Mouse (Mus musculus): ENCODE results near the gene Pde2a.

DNA sequence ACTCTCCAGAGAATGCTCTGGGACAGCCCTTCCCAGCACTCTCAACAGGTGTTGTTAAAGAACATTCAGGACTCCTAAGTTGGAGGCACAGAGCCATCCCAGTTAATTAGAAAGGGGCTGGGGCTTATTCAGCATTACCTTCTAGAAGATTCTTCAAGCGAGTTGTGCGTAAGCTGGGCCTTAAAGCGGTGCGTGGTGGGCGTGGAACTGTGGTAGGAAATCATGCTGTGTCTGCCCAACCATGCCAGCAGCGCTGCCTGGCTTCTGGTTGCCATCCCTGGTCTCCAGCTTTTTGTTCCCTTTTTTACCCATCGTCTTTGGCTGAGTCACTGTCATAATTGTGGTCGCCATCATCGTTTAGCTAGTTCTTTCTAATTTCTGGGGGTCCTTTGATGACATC, 33.0 kb downstream of the Pde2a start:
- TF ChIP-seq KAT2A (conservative IDR thresholded peaks at IDR 0.05; ENCODE audit: low read depth, low read length): no peak
- no peak for TF ChIP-seq MXI1 (IDR thresholded peaks at IDR 0.05; ENCODE audit: low read depth, low read length)
- TF ChIP-seq NRF1 (IDR thresholded peaks at IDR 0.05; ENCODE audit: insufficient read depth, low read depth, low read length, poor library complexity, severe bottlenecking): no peak
- no peak for TF ChIP-seq CTCF (IDR thresholded peaks at IDR 0.05 in 2 of 3, conservative IDR thresholded peaks at IDR 0.05 in 1 of 3; ENCODE audit: control insufficient read depth in 1 of 3, insufficient read depth in 1 of 3, low read depth in 2 of 3, low read length in 3 of 3, poor library complexity in 1 of 3, severe bottlenecking in 1 of 3)
- no peak for TF ChIP-seq USF1 (IDR thresholded peaks at IDR 0.05; ENCODE audit: low read depth, low read length)
- no peak for TF ChIP-seq ZNF384 (IDR thresholded peaks at IDR 0.05; ENCODE audit: low read depth, low read length)
- no peak for TF ChIP-seq POLR2AphosphoS2 (IDR thresholded peaks at IDR 0.05; ENCODE audit: low read length)
- no peak for TF ChIP-seq BHLHE40 (IDR thresholded peaks at IDR 0.05; ENCODE audit: borderline replicate concordance, low read depth, low read length)
- no peak for TF ChIP-seq MAX (IDR thresholded peaks at IDR 0.05; ENCODE audit: low read length)
- no peak for TF ChIP-seq POLR2A (IDR thresholded peaks at IDR 0.05; ENCODE audit: control insufficient read depth in 1 of 2, insufficient read depth in 1 of 2, low read depth in 1 of 2, low read length in 2 of 2, poor library complexity in 1 of 2)
- no peak for TF ChIP-seq TCF12 (IDR thresholded peaks at IDR 0.05; ENCODE audit: low read depth, low read length)

Data from MEL (cell line).